Mouse (Mus musculus) liver, embryonic 14.5 days (tissue): ENCODE measurements at regions not wholly inside any gene's neighbourhood (a gene's known extent, or its start where the extent isn't known, plus 50 kb on each side); places are given as distances from the start of the nearest gene placed in this dataset.

ENCODE experiments used
- ATAC-seq: fragments of 200-750 bp; cut with Nextera tagmentation; 2 replicates; pipeline ENCODE4 v1.8.0; 2017; ENCODE audit warnings: moderate number of reproducible peaks, mild to moderate bottlenecking, moderate library complexity; ENCODE audit not compliant: insufficient read depth
- DNase-seq, 3 experiments: peaks; one replicate each; pipeline ENCODE4 v3.0.0-alpha.2; 2012 to 2013; ENCODE audit warnings: low read depth in 3 of 3, low spot score in 3 of 3
- H3K27ac ChIP-seq: fragments of 300-500 bp; sonication (generic); 2 replicates; pipeline ENCODE4 v1.5.1; 2014; ENCODE audit warnings: moderate library complexity, mild to moderate bottlenecking, control low read depth, inconsistent platforms
- H3K27me3 ChIP-seq: fragments of 300-500 bp; sonication (generic); 2 replicates; pipeline ENCODE4 v1.6.1; 2014; ENCODE audit warnings: mild to moderate bottlenecking, low read length, moderate library complexity; ENCODE audit not compliant: control insufficient read depth, insufficient read depth
- H3K36me3 ChIP-seq: fragments of 300-500 bp; sonication (generic); replicated peaks from 2 replicates; pipeline ENCODE4 v1.6.1; 2014; ENCODE audit warnings: low read depth; ENCODE audit not compliant: control insufficient read depth, insufficient read depth
- H3K4me1 ChIP-seq, 2 experiments: fragments of 200-500 bp in 1 of 2; fragments of 300-500 bp in 1 of 2; sonication (generic) in 1 of 2; replicated peaks; 2 replicates each; pipeline ENCODE4 v1.6.1; 2012 to 2014; ENCODE audit warnings: antibody characterized with exemption in 1 of 2, inconsistent platforms in 1 of 2, low read length in 1 of 2; ENCODE audit not compliant: control insufficient read depth in 2 of 2, insufficient read depth in 2 of 2
- H3K4me2 ChIP-seq: fragments of 300-500 bp; sonication (generic); 2 replicates; pipeline ENCODE4 v1.6.1; 2014; ENCODE audit warnings: low read depth, mild to moderate bottlenecking, control low read depth, moderate library complexity
- H3K4me3 ChIP-seq, 2 experiments: fragments of 200-500 bp in 1 of 2; fragments of 300-500 bp in 1 of 2; sonication (generic) in 1 of 2; 2 replicates each; pipeline ENCODE4 v1.5.1; 2012 to 2014; ENCODE audit warnings: low read depth in 2 of 2, low read length in 2 of 2, mild to moderate bottlenecking in 2 of 2, control low read depth in 1 of 2, inconsistent platforms in 1 of 2, moderate library complexity in 1 of 2; ENCODE audit not compliant: insufficient read depth in 1 of 2
- H3K9ac ChIP-seq: fragments of 300-500 bp; sonication (generic); replicated peaks from 2 replicates; pipeline ENCODE4 v1.6.1; 2014; ENCODE audit warnings: mild to moderate bottlenecking, control low read depth, moderate library complexity
- H3K9me3 ChIP-seq: fragments of 300-500 bp; sonication (generic); 2 replicates; pipeline ENCODE4 v1.6.1; 2016; ENCODE audit warnings: low read length, mixed read lengths; ENCODE audit not compliant: control insufficient read depth
- CTCF ChIP-seq: IDR thresholded peaks from 2 replicates; pipeline ENCODE4 v1.5.1; 2016; ENCODE audit warnings: antibody characterized with exemption, low read depth, control low read depth
- EP300 ChIP-seq: IDR thresholded peaks from 2 replicates; pipeline ENCODE4 v1.6.1; 2016; ENCODE audit warnings: antibody characterized with exemption, low read depth
- WGBS: fragments of 180-500 bp; shearing (Covaris S2); extraction: QIAGEN DNeasy Blood & Tissue Kit; methylation state at CpG from one replicate; pipeline ENCODE4 v1.1.7; 2014; ENCODE audit not compliant: insufficient replicate concordance; 5-methylcytosine and 5-hydroxymethylcytosine counted together

DNA sequence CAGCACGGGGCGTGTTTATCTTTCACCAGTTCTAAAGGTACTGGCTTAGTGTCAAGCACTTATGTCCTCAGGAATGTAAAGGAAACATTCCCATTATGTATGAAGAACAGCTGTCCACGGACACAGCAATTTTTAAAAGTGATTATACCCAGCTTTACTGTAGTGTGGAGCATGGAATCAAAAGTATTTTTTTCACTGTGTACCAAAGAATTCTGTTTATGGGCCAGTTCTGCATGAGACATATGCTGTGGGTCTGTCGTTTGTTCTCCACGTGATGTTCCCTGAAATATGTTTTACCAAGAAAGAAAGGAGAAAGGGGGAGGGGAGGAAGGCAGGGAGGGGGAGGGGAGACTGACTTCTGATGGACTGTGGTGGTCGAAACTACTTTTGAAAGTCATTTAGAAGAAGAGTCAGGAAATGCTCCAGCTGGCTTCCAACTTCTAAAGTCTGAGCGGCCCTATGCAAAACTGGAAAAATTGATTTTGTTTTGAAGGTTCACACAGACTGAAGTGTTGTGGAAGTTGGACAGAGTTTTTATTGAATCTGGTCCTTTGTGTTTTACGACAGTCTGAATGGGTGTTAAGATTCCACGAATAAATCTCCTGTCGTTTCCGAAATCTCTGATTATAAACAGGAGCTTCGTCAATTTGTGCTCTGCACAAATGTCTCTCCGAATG lies 80.9 kb upstream of the Zeb2 start:
- H3K27me3 ChIP-seq: no peaks in the 10 kb centered on the region
- DNase-seq (no peak), ATAC-seq (no peak)
- WGBS: 66% methylated on average over 13 of the region's 13 CpGs
- H3K27ac ChIP-seq: no peak overlapping the region
- no peaks in the 10 kb centered on the region for H3K9me3 ChIP-seq
- H3K4me1 ChIP-seq: no peaks in the 10 kb centered on the region
- H3K9ac ChIP-seq: no peak overlapping the region
- no peak overlapping the region for H3K4me2 ChIP-seq
- no peak overlapping the region for H3K4me3 ChIP-seq
- H3K36me3 ChIP-seq: no peaks in the 10 kb centered on the region
- TF ChIP-seq EP300: no peak
- no peak for TF ChIP-seq CTCF

DNA sequence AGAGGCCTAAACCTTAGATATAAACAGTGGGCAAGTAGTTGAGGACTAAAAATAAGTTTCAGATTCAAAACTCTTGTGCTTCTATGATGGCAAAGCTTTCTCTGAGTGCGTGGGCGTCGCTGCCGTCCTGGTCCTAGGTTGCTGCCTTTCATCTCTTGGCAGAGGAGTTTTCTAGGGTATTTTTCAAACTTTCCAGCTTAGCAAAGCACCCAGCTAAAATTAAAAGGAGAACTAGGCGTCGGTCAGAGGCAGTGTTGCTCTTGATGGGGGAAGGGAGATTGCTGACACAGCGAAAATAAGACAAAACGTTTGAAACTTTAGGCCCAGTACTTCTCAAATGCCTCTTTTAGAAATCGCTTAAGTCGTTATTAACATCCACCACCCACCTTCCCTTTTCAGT lies 80.1 kb upstream of the Zeb2 start:
- WGBS: 42% methylated on average over 10 of the region's 10 CpGs
- Histone ChIP-seq H3K9ac (no peak overlapping the region), H3K4me1 (no peaks in the 10 kb centered on the region), H3K36me3 (no peaks in the 10 kb centered on the region), H3K4me3 (no peak overlapping the region), H3K27me3 (no peaks in the 10 kb centered on the region), H3K9me3 (no peaks in the 10 kb centered on the region), H3K4me2 (no peak overlapping the region), H3K27ac (no peak overlapping the region)
- DNase-seq (no peak), ATAC-seq (no peak)
- TF ChIP-seq CTCF (no peak), EP300 (no peak)

DNA sequence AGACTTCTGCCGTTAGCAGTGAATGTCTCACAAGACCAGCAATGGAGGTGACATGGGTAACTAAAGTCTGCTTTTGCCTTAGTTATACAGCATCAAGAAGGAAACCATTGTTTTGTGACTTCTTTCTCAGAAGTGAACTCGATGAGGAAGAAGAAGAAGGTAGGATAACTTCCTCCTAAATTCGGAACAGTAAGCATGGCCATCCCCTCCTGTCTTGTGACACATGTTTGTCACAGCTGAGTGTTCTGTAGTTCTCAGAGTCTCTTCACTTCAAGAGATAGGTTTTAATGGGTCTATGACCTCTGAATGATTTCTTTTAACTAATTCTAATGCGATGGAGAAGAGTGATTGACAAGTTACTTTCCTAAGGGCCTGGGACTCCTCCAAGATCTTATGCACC lies 79.3 kb upstream of the Zeb2 start:
- Histone ChIP-seq H3K27me3 (no peaks in the 10 kb centered on the region), H3K4me1 (no peaks in the 10 kb centered on the region), H3K4me3 (no peak overlapping the region), H3K36me3 (no peaks in the 10 kb centered on the region), H3K9ac (no peak overlapping the region), H3K4me2 (no peak overlapping the region), H3K9me3 (no peaks in the 10 kb centered on the region), H3K27ac (no peak overlapping the region)
- TF ChIP-seq CTCF (no peak), EP300 (no peak)
- DNase-seq (no peak), ATAC-seq (no peak)
- WGBS: 56% methylated on average over 4 of the region's 4 CpGs

DNA sequence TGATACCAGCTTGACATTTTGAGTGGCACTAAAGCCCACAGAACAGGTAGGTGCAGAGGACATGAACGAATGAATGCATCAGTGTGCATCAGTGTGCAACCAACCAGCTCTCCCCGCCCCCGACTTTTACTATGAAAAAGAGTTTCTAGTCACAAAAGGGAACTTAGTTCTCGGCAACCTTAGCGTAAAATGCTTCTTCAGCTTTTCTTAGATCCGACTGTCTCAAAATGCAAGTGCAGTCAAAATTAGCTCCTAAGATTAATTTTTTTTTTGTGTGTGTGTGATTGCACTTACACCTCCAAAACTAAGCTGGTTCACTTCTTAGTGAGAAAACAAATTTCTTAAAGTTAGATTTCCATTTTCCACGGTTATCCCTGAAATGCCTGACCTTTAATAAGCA lies 77.1 kb upstream of the Zeb2 start:
- Histone ChIP-seq H3K27me3 (no peaks in the 10 kb centered on the region), H3K36me3 (no peaks in the 10 kb centered on the region), H3K9ac (no peak overlapping the region), H3K27ac (no peak overlapping the region), H3K9me3 (no peaks in the 10 kb centered on the region), H3K4me1 (no peaks in the 10 kb centered on the region), H3K4me3 (no peak overlapping the region), H3K4me2 (no peak overlapping the region)
- TF ChIP-seq EP300 (no peak), CTCF (no peak)
- ATAC-seq (no peak), DNase-seq (no peak)
- WGBS: 60% methylated on average over 7 of the region's 7 CpGs

DNA sequence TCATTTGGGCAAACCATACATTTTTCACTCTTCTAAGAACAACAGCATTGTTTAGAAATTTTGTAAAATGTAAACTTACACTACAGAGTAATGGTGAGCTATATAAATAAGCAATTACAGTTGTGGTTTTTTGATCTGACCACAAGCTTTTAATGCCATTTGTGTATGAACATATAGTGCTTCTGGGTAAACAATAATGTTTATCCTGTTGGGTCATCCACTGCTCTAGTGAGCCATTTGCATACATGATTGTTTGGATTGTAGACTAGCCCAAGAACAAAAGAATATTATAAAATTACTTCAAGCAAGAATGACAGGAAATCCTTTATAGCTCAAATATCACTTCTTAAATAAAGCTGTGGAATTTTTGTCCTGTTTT lies 68.4 kb upstream of the Zeb2 start:
- no peak for TF ChIP-seq EP300
- TF ChIP-seq CTCF: no peak
- Histone ChIP-seq H3K9me3 (no peaks in the 10 kb centered on the region), H3K9ac (no peak overlapping the region), H3K4me3 (no peak overlapping the region), H3K4me1 (peaks cover 19 to 24% of the 10 kb centered on the region in 2 experiments), H3K27me3 (no peaks in the 10 kb centered on the region), H3K27ac (no peak overlapping the region; the same call in 1 of the 2 replicates), H3K36me3 (no peaks in the 10 kb centered on the region), H3K4me2 (peak overlapping the region; percentile 62)
- no peak for DNase-seq
- no peak for ATAC-seq
